Comparison of ENCODE assay signal across 29 mouse cellular contexts in genomic region chr19:53120483-53120882, GRCm38 (mm10). TPM values are rescaled to one million over a fixed set of nuclear protein-coding genes. Genes with fewer than 3 reads are reported as not detected.
A peak's percentile ranks its signal among the peaks of the same experiment; 100 is the strongest.
DNase-seq lines count a peak whose midpoint lies in the region; ATAC-seq and TF ChIP-seq lines count a peak whose summit lies in the region.
"Had no signal": no experiment of that assay in that cellular context is flagged by ENCODE, and none has a peak within 500 bp of the region (broad histone marks: within the 10 kb centered on the region; RNA-seq: fewer than 3 reads in every experiment).

No protein-coding gene starts in this region.

- H3K9ac ChIP-seq in midbrain, embryonic 11.5 days (ENCODE audit: low read length), result no peak overlapping the region
- no peak overlapping the region for H3K9ac ChIP-seq in midbrain, postnatal 0 days (replicated peaks; ENCODE audit: low read length, poor library complexity, severe bottlenecking)
- H3K9ac ChIP-seq: embryonic facial prominence, embryonic 13.5 days; embryonic facial prominence, embryonic 15.5 days; forebrain, embryonic 12.5 days had no signal

- peak; percentile 41 for DNase-seq in heart, adult 11 months
- no peak for DNase-seq in heart, embryonic 10.5 days (ENCODE audit: low spot score)
- peak; percentile 39 for DNase-seq in midbrain, embryonic 11.5 days (ENCODE audit: low spot score, missing footprints)
- no peak for DNase-seq in midbrain, postnatal 0 days (ENCODE audit: low spot score)
- peak; percentile 65 for DNase-seq in brain, adult 2 months (ENCODE audit: low read depth, low spot score)
- peak; percentile 18 for DNase-seq in limb, embryonic 10.5 days (ENCODE audit: low spot score)
- DNase-seq in kidney, postnatal 25 days, result no peak
- DNase-seq: adrenal gland, adult 8-10 months; adrenal gland, postnatal 14 days; adrenal gland, postnatal 36 days; B cell, adult 2 months; cerebellum, adult 11-12 months; cerebellum, adult 2 months; cerebellum, adult 9-10 months; cerebellum, postnatal 10 days; cerebellum, postnatal 36 days; embryo, embryonic 11 days had no signal

- H3K4me2 ChIP-seq in midbrain, embryonic 11.5 days, result no peak overlapping the region
- H3K4me2 ChIP-seq in midbrain, postnatal 0 days (ENCODE audit: low read depth, low read length, poor library complexity, severe bottlenecking), result no peak overlapping the region
- H3K4me2 ChIP-seq: embryonic facial prominence, embryonic 13.5 days; embryonic facial prominence, embryonic 15.5 days; forebrain, embryonic 12.5 days had no signal

- no peaks in the 10 kb centered on the region for H3K27me3 ChIP-seq in heart, embryonic 10.5 days (ENCODE audit: insufficient read depth, poor library complexity, severe bottlenecking)
- no peaks in the 10 kb centered on the region for H3K27me3 ChIP-seq in midbrain, embryonic 11.5 days (ENCODE audit: control insufficient read depth, insufficient read depth, low read length)
- no peaks in the 10 kb centered on the region for H3K27me3 ChIP-seq in midbrain, postnatal 0 days (ENCODE audit: insufficient read depth, low read length)
- H3K27me3 ChIP-seq in limb, embryonic 10.5 days (ENCODE audit: low read depth, poor library complexity, severe bottlenecking), result no peaks in the 10 kb centered on the region
- H3K27me3 ChIP-seq: CH12.LX; embryonic facial prominence, embryonic 13.5 days; embryonic facial prominence, embryonic 15.5 days; forebrain, embryonic 12.5 days had no signal

- no peak for TF ChIP-seq CTCF in midbrain, postnatal 0 days (IDR thresholded peaks at IDR 0.05)

- no peak overlapping the region for H3K27ac ChIP-seq in heart, embryonic 10.5 days
- no peak overlapping the region for H3K27ac ChIP-seq in midbrain, embryonic 11.5 days (ENCODE audit: low read depth, low read length)
- H3K27ac ChIP-seq in midbrain, postnatal 0 days (ENCODE audit: low read depth, low read length), result no peak overlapping the region
- H3K27ac ChIP-seq in limb, embryonic 10.5 days, result no peak overlapping the region
- H3K27ac ChIP-seq: embryonic facial prominence, embryonic 13.5 days; embryonic facial prominence, embryonic 15.5 days; forebrain, embryonic 10.5 days; forebrain, embryonic 12.5 days had no signal

- no peaks in the 10 kb centered on the region for H3K36me3 ChIP-seq in heart, embryonic 10.5 days
- no peaks in the 10 kb centered on the region for H3K36me3 ChIP-seq in midbrain, embryonic 11.5 days (ENCODE audit: control insufficient read depth, insufficient read depth, low read length)
- H3K36me3 ChIP-seq in midbrain, postnatal 0 days (ENCODE audit: insufficient read depth, low read length), result no peaks in the 10 kb centered on the region
- H3K36me3 ChIP-seq in limb, embryonic 10.5 days, result no peaks in the 10 kb centered on the region
- H3K36me3 ChIP-seq: embryonic facial prominence, embryonic 13.5 days; embryonic facial prominence, embryonic 15.5 days; forebrain, embryonic 10.5 days; forebrain, embryonic 12.5 days; G1E had no signal

- no peaks in the 10 kb centered on the region; the same call in 1 of the 2 replicates for H3K9me3 ChIP-seq in heart, embryonic 10.5 days
- H3K9me3 ChIP-seq in midbrain, embryonic 11.5 days (ENCODE audit: control insufficient read depth, low read length), result no peaks in the 10 kb centered on the region
- no peaks in the 10 kb centered on the region for H3K9me3 ChIP-seq in midbrain, postnatal 0 days (ENCODE audit: low read length)
- H3K9me3 ChIP-seq in limb, embryonic 10.5 days (replicated peaks), result 0 out of 2 replicates have a peak, but pooled peaks cover 5% of the 10 kb centered on the region
- H3K9me3 ChIP-seq: embryonic facial prominence, embryonic 13.5 days; embryonic facial prominence, embryonic 15.5 days had no signal

- peaks cover 10% of the 10 kb centered on the region; the same call in 1 of the 2 replicates for H3K4me1 ChIP-seq in heart, embryonic 10.5 days
- H3K4me1 ChIP-seq in midbrain, embryonic 11.5 days (ENCODE audit: control insufficient read depth, insufficient read depth, low read length), result no peaks in the 10 kb centered on the region
- H3K4me1 ChIP-seq in midbrain, postnatal 0 days (ENCODE audit: insufficient read depth, low read length), result no peaks in the 10 kb centered on the region
- H3K4me1 ChIP-seq in limb, embryonic 10.5 days, result no peaks in the 10 kb centered on the region
- H3K4me1 ChIP-seq: embryonic facial prominence, embryonic 15.5 days; forebrain, embryonic 10.5 days; forebrain, embryonic 12.5 days had no signal

- H3K4me3 ChIP-seq in heart, embryonic 10.5 days, result no peak overlapping the region
- H3K4me3 ChIP-seq in midbrain, embryonic 11.5 days (ENCODE audit: low read depth, low read length), result no peak overlapping the region
- no peak overlapping the region for H3K4me3 ChIP-seq in midbrain, postnatal 0 days (ENCODE audit: low read depth, low read length)
- no peak overlapping the region for H3K4me3 ChIP-seq in limb, embryonic 10.5 days
- H3K4me3 ChIP-seq: embryonic facial prominence, embryonic 13.5 days; embryonic facial prominence, embryonic 15.5 days; erythroblast, embryonic 14.5 days; forebrain, embryonic 10.5 days; forebrain, embryonic 12.5 days had no signal

- 77% methylated on average over 3 of the region's 3 CpGs for WGBS in heart, embryonic 10.5 days
- 78% methylated on average over 3 of the region's 3 CpGs for WGBS in midbrain, embryonic 11.5 days
- 66% methylated on average over 3 of the region's 3 CpGs for WGBS in midbrain, postnatal 0 days
- 85% methylated on average over 3 of the region's 3 CpGs for WGBS in limb, embryonic 10.5 days

- ATAC-seq in midbrain, embryonic 11.5 days (ENCODE audit: low FRiP score), result no peak
- no peak for ATAC-seq in midbrain, postnatal 0 days (ENCODE audit: low FRiP score)
- ATAC-seq: activated CD4-positive, CD25-positive, alpha-beta regulatory T cell, adult 4 months; CD4-positive, CD25-positive, alpha-beta regulatory T cell, adult 4 months; forebrain, embryonic 14.5 days; forebrain, embryonic 16.5 days; Patski had no signal

RNA-seq across cellular contexts. Expression of gene Add3, which starts 19.8 kb away (rescaled TPM):
- 128 and 173 TPM in 2 replicates for polyA plus RNA-seq in heart, embryonic 10.5 days (2016; fragmentation: Nextera tagmentation; extraction: Ambion mirVana)
- 49.7 and 53.8 TPM in 2 replicates for polyA plus RNA-seq in midbrain, embryonic 11.5 days (2014; fragmentation: Nextera tagmentation; extraction: Ambion mirVana)
- 54.6 and 61.4 TPM in 2 replicates for total RNA-seq in midbrain, postnatal 0 days (2014; rRNA removed)
- 49.1 and 51.9 TPM in 2 replicates for polyA plus RNA-seq in midbrain, postnatal 0 days (2015; fragmentation: Nextera tagmentation; extraction: Ambion mirVana)
- 46.4 and 63.7 TPM in 2 replicates for polyA plus RNA-seq in limb, embryonic 10.5 days (2016; fragmentation: Nextera tagmentation; extraction: Ambion mirVana)

Comparison
In these comparisons a context has a peak if more than half of its experiments do, and no peak if none do; other contexts are left out.
1. DNase-seq: peak in heart, adult 11 months (single experiment), midbrain, embryonic 11.5 days (single experiment), brain, adult 2 months (single experiment) and limb, embryonic 10.5 days (single experiment); none in heart, embryonic 10.5 days (single experiment), midbrain, postnatal 0 days (single experiment) and kidney, postnatal 25 days (0 of 2).